Mouse (Mus musculus): ENCODE data around the gene Scand1. TPM values are rescaled to one million over a fixed set of nuclear protein-coding genes. Genes with fewer than 3 reads are reported as not detected.

Gene Scand1
- polyA plus RNA-seq, 1 experiment from 2014 or later: 56.7 TPM

GRCm38 (mm10) chr2:156348812-156349211 lies 36.3 kb upstream of the Scand1 start:
- ATAC-seq: no peak
- Histone ChIP-seq H3K9me3 (ENCODE audit: low read length) (no peaks in the 10 kb centered on the region), H3K27ac (ENCODE audit: low read depth) (no peak overlapping the region), H3K4me3 (ENCODE audit: low read depth, low read length) (no peak overlapping the region), H3K4me1 (ENCODE audit: insufficient read depth) (no peaks in the 10 kb centered on the region), H3K36me3 (replicated peaks; ENCODE audit: insufficient read depth, low read length) (no peaks in the 10 kb centered on the region), H3K4me2 (ENCODE audit: low read depth, low read length) (no peak overlapping the region), H3K27me3 (ENCODE audit: insufficient read depth, low read length) (no peaks in the 10 kb centered on the region), H3K9ac (replicated peaks) (no peak overlapping the region)
- no peak for TF ChIP-seq EP300 (IDR thresholded peaks at IDR 0.05; ENCODE audit: low read depth)
- no peak for TF ChIP-seq CTCF (IDR thresholded peaks at IDR 0.05; ENCODE audit: low read depth)
- 81% methylated on average over 4 of the region's 4 CpGs for WGBS (ENCODE audit: insufficient replicate concordance)
- no peak for DNase-seq

DNA sequence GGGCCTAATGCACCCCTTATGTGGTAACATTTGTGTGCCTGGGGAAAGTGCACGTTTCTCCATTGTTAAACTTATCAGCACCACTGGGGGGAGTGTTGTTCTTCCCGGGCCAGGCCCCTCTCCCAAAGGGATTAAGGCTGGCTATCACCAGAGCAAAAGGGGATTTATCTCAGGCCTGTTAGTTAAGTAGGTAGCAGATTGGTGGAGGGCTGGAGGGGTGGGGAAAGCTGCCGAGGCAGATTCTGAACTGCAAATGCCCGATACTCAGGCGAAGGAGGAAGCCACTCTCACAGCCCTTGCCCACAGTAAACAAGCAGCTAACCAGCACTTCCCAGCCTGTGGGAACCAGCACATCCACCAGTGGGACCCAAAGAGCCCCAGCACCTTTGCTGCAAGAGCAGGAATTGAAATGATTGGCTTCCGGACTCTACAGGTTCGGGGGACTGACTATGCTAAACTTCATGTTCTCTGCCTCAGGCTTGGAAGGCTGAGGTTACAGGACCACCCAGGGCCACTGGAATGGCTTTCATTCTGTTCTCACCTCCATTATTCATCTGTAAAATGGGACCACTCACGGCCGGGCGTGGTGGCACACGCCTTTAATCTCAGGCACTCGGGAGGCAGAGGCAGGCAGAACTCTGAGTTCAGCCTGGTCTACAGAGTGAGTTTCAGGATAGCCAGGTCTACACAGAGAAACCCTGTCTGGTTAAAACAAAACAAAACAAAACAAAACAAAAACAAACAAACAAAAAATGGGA lies 32.5 kb upstream of the Scand1 start:
- Histone ChIP-seq H3K4me2 (ENCODE audit: low read depth, low read length) (no peak overlapping the region), H3K27ac (ENCODE audit: low read depth) (no peak overlapping the region), H3K27me3 (ENCODE audit: insufficient read depth, low read length) (no peaks in the 10 kb centered on the region), H3K9ac (replicated peaks) (no peak overlapping the region), H3K4me1 (ENCODE audit: insufficient read depth) (no peaks in the 10 kb centered on the region), H3K9me3 (ENCODE audit: low read length) (no peaks in the 10 kb centered on the region), H3K4me3 (ENCODE audit: low read depth, low read length) (no peak overlapping the region), H3K36me3 (replicated peaks; ENCODE audit: insufficient read depth, low read length) (no peaks in the 10 kb centered on the region)
- 53% methylated on average over 12 of the region's 12 CpGs for WGBS (ENCODE audit: insufficient replicate concordance)
- ATAC-seq (no peak), DNase-seq (no peak)
- TF ChIP-seq CTCF (IDR thresholded peaks at IDR 0.05; ENCODE audit: low read depth): peak; percentile 41
- TF ChIP-seq EP300 (IDR thresholded peaks at IDR 0.05; ENCODE audit: low read depth): no peak

DNA sequence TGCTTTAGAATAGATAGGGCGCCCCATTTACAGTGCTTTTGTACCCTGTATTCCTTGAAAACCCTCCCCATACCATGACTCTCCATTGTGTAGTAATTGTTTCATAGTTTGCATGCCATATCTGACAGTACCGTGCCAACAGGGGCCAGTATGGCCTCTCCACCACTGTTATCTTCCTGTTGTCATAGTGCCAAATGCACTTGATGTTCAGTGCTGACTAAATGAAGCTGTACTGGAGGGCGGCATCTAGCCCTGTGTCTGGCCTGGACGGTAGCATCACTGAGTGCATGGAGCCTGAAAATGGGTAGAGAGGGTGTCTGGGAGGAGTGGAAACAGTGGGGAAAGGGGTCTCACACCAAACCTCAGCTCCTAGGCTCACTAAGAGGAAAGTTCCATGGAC lies 27.6 kb upstream of the Scand1 start:
- ATAC-seq (no peak), DNase-seq (no peak)
- H3K4me3 ChIP-seq (ENCODE audit: low read depth, low read length): no peak overlapping the region
- no peaks in the 10 kb centered on the region for H3K27me3 ChIP-seq (ENCODE audit: insufficient read depth, low read length)
- H3K36me3 ChIP-seq (replicated peaks; ENCODE audit: insufficient read depth, low read length): no peaks in the 10 kb centered on the region
- H3K4me2 ChIP-seq (ENCODE audit: low read depth, low read length): no peak overlapping the region
- 73% methylated on average over 4 of the region's 4 CpGs for WGBS (ENCODE audit: insufficient replicate concordance)
- TF ChIP-seq CTCF (IDR thresholded peaks at IDR 0.05; ENCODE audit: low read depth): no peak
- TF ChIP-seq EP300 (IDR thresholded peaks at IDR 0.05; ENCODE audit: low read depth): no peak
- H3K9ac ChIP-seq (replicated peaks): no peak overlapping the region
- no peak overlapping the region for H3K27ac ChIP-seq (ENCODE audit: low read depth)
- no peaks in the 10 kb centered on the region for H3K4me1 ChIP-seq (ENCODE audit: insufficient read depth)
- no peaks in the 10 kb centered on the region for H3K9me3 ChIP-seq (ENCODE audit: low read length)

DNA sequence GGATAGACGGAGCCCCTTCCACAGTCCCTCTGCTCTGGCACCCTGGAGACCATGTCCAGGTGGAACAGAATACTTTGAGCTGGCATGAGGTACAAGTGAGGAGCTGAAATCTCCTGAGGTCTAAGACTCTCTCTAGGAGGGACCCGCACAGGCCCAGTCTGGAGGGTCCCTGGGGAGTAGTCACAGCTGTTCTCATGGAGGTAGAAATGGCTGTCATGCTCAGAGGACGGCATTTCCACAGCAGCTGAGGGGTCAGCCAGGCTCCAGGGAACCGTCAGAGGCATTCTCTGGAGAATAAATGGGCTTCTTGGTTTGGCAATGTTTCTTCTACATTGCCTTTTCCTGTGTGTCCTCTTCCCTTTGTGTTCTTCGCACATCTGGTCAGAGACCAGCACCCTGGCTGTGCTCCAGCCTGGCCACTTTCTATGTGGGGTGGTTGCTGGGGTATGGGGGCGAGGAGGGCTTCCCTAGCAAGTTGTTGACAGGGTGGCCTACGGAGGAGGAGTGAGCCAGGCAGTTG lies 19.0 kb upstream of the Scand1 start:
- H3K36me3 ChIP-seq (replicated peaks; ENCODE audit: insufficient read depth, low read length): no peaks in the 10 kb centered on the region
- no peak overlapping the region for H3K9ac ChIP-seq (replicated peaks)
- no peak overlapping the region for H3K4me3 ChIP-seq (ENCODE audit: low read depth, low read length)
- no peak overlapping the region for H3K27ac ChIP-seq (ENCODE audit: low read depth)
- no peaks in the 10 kb centered on the region for H3K9me3 ChIP-seq (ENCODE audit: low read length)
- no peaks in the 10 kb centered on the region for H3K4me1 ChIP-seq (ENCODE audit: insufficient read depth)
- no peak for DNase-seq
- H3K4me2 ChIP-seq (ENCODE audit: low read depth, low read length): no peak overlapping the region
- no peaks in the 10 kb centered on the region for H3K27me3 ChIP-seq (ENCODE audit: insufficient read depth, low read length)
- ATAC-seq: no peak
- 73% methylated on average over 7 of the region's 7 CpGs for WGBS (ENCODE audit: insufficient replicate concordance)
- no peak for TF ChIP-seq CTCF (IDR thresholded peaks at IDR 0.05; ENCODE audit: low read depth)
- no peak for TF ChIP-seq EP300 (IDR thresholded peaks at IDR 0.05; ENCODE audit: low read depth)

DNA sequence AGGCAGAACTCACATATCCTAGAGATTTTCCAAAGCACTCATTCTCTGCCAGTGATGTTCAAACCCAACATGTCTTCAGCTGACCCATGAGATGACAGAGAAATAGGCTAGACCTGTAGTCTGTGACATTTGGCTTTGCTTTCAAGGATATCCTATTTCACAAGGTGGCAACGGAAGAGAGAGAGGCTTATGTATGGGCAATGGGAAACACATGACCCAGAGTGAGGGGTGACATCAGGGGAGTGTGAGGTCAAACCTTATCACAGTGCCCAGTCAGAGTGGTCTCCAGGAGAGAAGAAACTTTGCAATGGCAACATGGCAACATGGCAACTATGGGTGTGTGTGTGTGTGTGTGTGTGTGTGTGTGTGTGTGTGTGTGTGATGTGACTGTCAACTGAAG lies 18.2 kb upstream of the Scand1 start:
- H3K4me2 ChIP-seq (ENCODE audit: low read depth, low read length): no peak overlapping the region
- no peaks in the 10 kb centered on the region for H3K36me3 ChIP-seq (replicated peaks; ENCODE audit: insufficient read depth, low read length)
- no peak overlapping the region for H3K27ac ChIP-seq (ENCODE audit: low read depth)
- H3K9me3 ChIP-seq (ENCODE audit: low read length): no peaks in the 10 kb centered on the region
- H3K4me3 ChIP-seq (ENCODE audit: low read depth, low read length): no peak overlapping the region
- H3K4me1 ChIP-seq (ENCODE audit: insufficient read depth): no peaks in the 10 kb centered on the region
- no peaks in the 10 kb centered on the region for H3K27me3 ChIP-seq (ENCODE audit: insufficient read depth, low read length)
- TF ChIP-seq EP300 (IDR thresholded peaks at IDR 0.05; ENCODE audit: low read depth) (no peak), CTCF (IDR thresholded peaks at IDR 0.05; ENCODE audit: low read depth) (no peak)
- 61% methylated on average over 1 of the region's 1 CpGs for WGBS (ENCODE audit: insufficient replicate concordance)
- DNase-seq (no peak), ATAC-seq (no peak)
- no peak overlapping the region for H3K9ac ChIP-seq (replicated peaks)

DNA sequence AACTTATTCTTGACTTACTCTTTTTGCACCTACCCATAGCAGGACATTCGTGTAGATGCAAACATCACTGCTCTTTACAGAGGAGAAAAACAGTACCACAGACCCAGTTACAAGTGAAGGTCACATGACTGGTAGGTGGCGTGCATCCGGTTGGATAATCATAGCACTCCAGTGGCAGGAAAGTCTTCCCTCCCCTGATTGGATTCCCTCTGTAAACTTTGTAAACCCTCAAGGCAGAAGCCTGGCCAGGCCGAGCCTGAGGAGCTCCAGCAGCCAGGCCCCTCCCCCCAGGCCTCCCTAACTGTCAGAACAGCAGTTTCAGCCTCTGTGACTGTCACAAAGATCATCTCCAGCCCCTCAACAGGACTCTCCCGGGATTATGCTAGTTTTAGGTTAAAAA lies 12.2 kb upstream of the Scand1 start:
- Histone ChIP-seq H3K9ac (replicated peaks) (0 out of 2 replicates have a peak overlapping the region, but pooled peaks have one; percentile 16), H3K36me3 (replicated peaks; ENCODE audit: insufficient read depth, low read length) (no peaks in the 10 kb centered on the region), H3K27ac (ENCODE audit: low read depth) (peak overlapping the region; percentile 83), H3K9me3 (ENCODE audit: low read length) (peaks cover 3% of the 10 kb centered on the region; the same call in 1 of the 2 replicates), H3K27me3 (ENCODE audit: insufficient read depth, low read length) (no peaks in the 10 kb centered on the region), H3K4me3 (ENCODE audit: low read depth, low read length) (no peak overlapping the region), H3K4me1 (ENCODE audit: insufficient read depth) (0 out of 2 replicates have a peak, but pooled peaks cover 5% of the 10 kb centered on the region), H3K4me2 (ENCODE audit: low read depth, low read length) (peak overlapping the region; percentile 55)
- WGBS (ENCODE audit: insufficient replicate concordance): 17% methylated on average over 5 of the region's 5 CpGs
- TF ChIP-seq CTCF (IDR thresholded peaks at IDR 0.05; ENCODE audit: low read depth): no peak
- no peak for TF ChIP-seq EP300 (IDR thresholded peaks at IDR 0.05; ENCODE audit: low read depth)
- DNase-seq: peak; percentile 50
- peak; percentile 70 for ATAC-seq
